ENCODE assay signal across 12 mouse cellular contexts in genomic region chr7:16755362-16756017, GRCm38 (mm10). TPM values are rescaled to one million over a fixed set of nuclear protein-coding genes. Genes with fewer than 3 reads are reported as not detected.
DNase-seq lines count a peak whose midpoint lies in the region; ATAC-seq and TF ChIP-seq lines count a peak whose summit lies in the region.
"Had no signal": no experiment of that assay in that cellular context is flagged by ENCODE, and none has a peak within 500 bp of the region (broad histone marks: within the 10 kb centered on the region; RNA-seq: fewer than 3 reads in every experiment).

No protein-coding gene starts in this region.

- no peak for ATAC-seq in intestine, embryonic 16.5 days
- ATAC-seq in intestine, postnatal 0 days: no peak

- H3K4me3 ChIP-seq in intestine, embryonic 16.5 days (ENCODE audit: low read length): no peak overlapping the region
- no peak overlapping the region for H3K4me3 ChIP-seq in intestine, postnatal 0 days (ENCODE audit: low read depth, low read length)
- H3K4me3 ChIP-seq: embryonic facial prominence, embryonic 15.5 days had no signal

- TF ChIP-seq CTCF in intestine, postnatal 0 days (IDR thresholded peaks at IDR 0.05; ENCODE audit: low read depth): no peak

- no peaks in the 10 kb centered on the region for H3K4me1 ChIP-seq in intestine, embryonic 16.5 days (ENCODE audit: control insufficient read depth, insufficient read depth, low read length)
- no peaks in the 10 kb centered on the region for H3K4me1 ChIP-seq in intestine, postnatal 0 days (replicated peaks; ENCODE audit: control insufficient read depth, insufficient read depth, low read length)

- no peaks in the 10 kb centered on the region for H3K27me3 ChIP-seq in intestine, embryonic 16.5 days (replicated peaks; ENCODE audit: control insufficient read depth, insufficient read depth, low read length)
- no peaks in the 10 kb centered on the region for H3K27me3 ChIP-seq in intestine, postnatal 0 days (replicated peaks; ENCODE audit: control insufficient read depth, insufficient read depth, low read length)
- H3K27me3 ChIP-seq: embryonic facial prominence, embryonic 15.5 days had no signal

- no peak overlapping the region for H3K9ac ChIP-seq in intestine, embryonic 16.5 days (ENCODE audit: low read depth, low read length)
- no peak overlapping the region for H3K9ac ChIP-seq in intestine, postnatal 0 days (ENCODE audit: low read depth, low read length)
- H3K9ac ChIP-seq: embryonic facial prominence, embryonic 15.5 days had no signal

- no peak overlapping the region for H3K27ac ChIP-seq in intestine, embryonic 16.5 days (ENCODE audit: low read length)
- H3K27ac ChIP-seq in intestine, postnatal 0 days (ENCODE audit: low read depth, low read length): no peak overlapping the region
- H3K27ac ChIP-seq: embryonic facial prominence, embryonic 15.5 days had no signal

- peak; percentile 47 for DNase-seq in adrenal gland, postnatal 14 days
- DNase-seq in adrenal gland, postnatal 25 days: no peak
- peak; percentile 75 for DNase-seq in heart, adult 8-10 months (ENCODE audit: low spot score)
- peak; percentile 41 for DNase-seq in kidney, adult 9 months
- peak; percentile 67 for DNase-seq in lung, postnatal 10 days
- no peak for DNase-seq in layer of hippocampus, postnatal 25 days (ENCODE audit: extremely low spot score in 1 of 2, low spot score in 1 of 2)
- DNase-seq: layer of hippocampus, postnatal 36 days; midbrain, embryonic 14.5 days had no signal

- H3K36me3 ChIP-seq in intestine, embryonic 16.5 days (ENCODE audit: control insufficient read depth, insufficient read depth, low read length): no peaks in the 10 kb centered on the region
- H3K36me3 ChIP-seq in intestine, postnatal 0 days (ENCODE audit: control insufficient read depth, insufficient read depth): no peaks in the 10 kb centered on the region
- H3K36me3 ChIP-seq: embryonic facial prominence, embryonic 15.5 days had no signal

- H3K4me2 ChIP-seq in intestine, embryonic 16.5 days (ENCODE audit: low read depth, low read length): no peak overlapping the region
- H3K4me2 ChIP-seq in intestine, postnatal 0 days (replicated peaks; ENCODE audit: low read depth): no peak overlapping the region
- H3K4me2 ChIP-seq: embryonic facial prominence, embryonic 15.5 days had no signal

- WGBS in intestine, embryonic 16.5 days: 50% methylated on average over 17 of the region's 17 CpGs
- WGBS in intestine, postnatal 0 days: 45% methylated on average over 17 of the region's 17 CpGs

- no peaks in the 10 kb centered on the region for H3K9me3 ChIP-seq in intestine, embryonic 16.5 days (ENCODE audit: control insufficient read depth, low read length)
- no peaks in the 10 kb centered on the region for H3K9me3 ChIP-seq in intestine, postnatal 0 days (ENCODE audit: control insufficient read depth)
- H3K9me3 ChIP-seq: embryonic facial prominence, embryonic 15.5 days had no signal

RNA-seq across cellular contexts. Expression of gene Ap2s1, which starts 17.3 kb away (rescaled TPM):
- 130 and 147 TPM in 2 replicates for total RNA-seq in adrenal gland, postnatal 14 days (2021)
- total RNA-seq in adrenal gland, postnatal 25 days (2021): 130 and 139 TPM in 2 replicates
- 10 to 100 TPM; 65.2 to 74.9 (median 70.8) TPM for total RNA-seq in heart, adult 8-10 months (2022)
- total RNA-seq in layer of hippocampus, postnatal 25 days (2021): 100 to 1,000 TPM; 278 to 315 TPM
- 266 and 271 TPM in 2 replicates for polyA plus RNA-seq in intestine, embryonic 16.5 days (2015; fragmentation: Nextera tagmentation; extraction: Ambion mirVana)
- 316 and 329 TPM in 2 replicates for polyA plus RNA-seq in intestine, postnatal 0 days (2015; fragmentation: Nextera tagmentation; extraction: Ambion mirVana)

RNA-seq across cellular contexts. Expression of gene Slc1a5, which starts 25.6 kb away (rescaled TPM):
- 120 and 160 TPM in 2 replicates for total RNA-seq in adrenal gland, postnatal 14 days (2021)
- total RNA-seq in adrenal gland, postnatal 25 days (2021): 92.7 and 99.0 TPM in 2 replicates
- 10 to 100 TPM; 14.5 to 21.7 (median 17.7) TPM for total RNA-seq in heart, adult 8-10 months (2022)
- 1 to 10 TPM; 2.4 to 3.5 TPM for total RNA-seq in layer of hippocampus, postnatal 25 days (2021)
- polyA plus RNA-seq in intestine, embryonic 16.5 days (2015; fragmentation: Nextera tagmentation; extraction: Ambion mirVana): 44.5 and 49.0 TPM in 2 replicates
- polyA plus RNA-seq in intestine, postnatal 0 days (2015; fragmentation: Nextera tagmentation; extraction: Ambion mirVana): 19.8 and 22.8 TPM in 2 replicates

RNA-seq across cellular contexts. Expression of gene Ceacam9, which starts 33.8 kb away (rescaled TPM):
- total RNA-seq in adrenal gland, postnatal 14 days (2021): not detected in 2 replicates
- not detected in 2 replicates for total RNA-seq in adrenal gland, postnatal 25 days (2021)
- total RNA-seq in heart, adult 8-10 months (2022): not detected
- total RNA-seq in layer of hippocampus, postnatal 25 days (2021): not detected
- 0.10 TPM in 1 of 2 replicates, not detected in the other for polyA plus RNA-seq in intestine, embryonic 16.5 days (2015; fragmentation: Nextera tagmentation; extraction: Ambion mirVana)
- polyA plus RNA-seq in intestine, postnatal 0 days (2015; fragmentation: Nextera tagmentation; extraction: Ambion mirVana): not detected in 2 replicates
- total RNA-seq: hematopoietic stem cell, adult 5-6 weeks; layer of hippocampus, postnatal 36 days had no signal
- polyA plus RNA-seq: embryonic facial prominence, embryonic 15.5 days; midbrain, embryonic 14.5 days had no signal

Comparison
In these comparisons a context has a peak if more than half of its experiments do, and no peak if none do; other contexts are left out.
1. DNase-seq: peak in adrenal gland, postnatal 14 days (single experiment), heart, adult 8-10 months (single experiment), kidney, adult 9 months (single experiment) and lung, postnatal 10 days (single experiment); none in adrenal gland, postnatal 25 days (single experiment) and layer of hippocampus, postnatal 25 days (0 of 2).